Mouse (Mus musculus) frontal cortex, postnatal 14 days (tissue): Measurements from ENCODE around the gene Hist1h2bj.
A peak's percentile ranks its signal among the peaks of the same experiment; 100 is the strongest.
"Not testable (repeated sequence)": the region's sequence is repeated elsewhere in the genome, so short reads cannot be mapped to it uniquely, and the experiment has no call there.

ENCODE experiments used
- DNase-seq, 2 experiments: peaks; one replicate each; pipeline ENCODE4 v3.0.0; 2022; ENCODE audit warnings: low spot score in 2 of 2

Hist1h2bj gene

GRCm38 (mm10) chr13:22039951-22040463 lies 3.0 kb upstream of the Hist1h2bj start:
- DNase-seq: no peak

- DNase-seq: no peak
Measured at GRCm38 (mm10) chr13:22040464-22041141, 2.4 kb upstream of the Hist1h2bj start.

- peak; percentile 95 to 98 for DNase-seq
Measured at GRCm38 (mm10) chr13:22041142-22041536, 1.9 kb upstream of the Hist1h2bj start, which contains the start of gene Hist1h4i. Gene Hist1h4i, minus strand, starts transcription at chr13:22041362.

GRCm38 (mm10) chr13:22041651-22042567 lies 1.1 kb upstream of the Hist1h2bj start:
- no peak for DNase-seq

- DNase-seq: no peak
Measured at GRCm38 (mm10) chr13:22043503-22044431, 753 bp downstream of the Hist1h2bj start.

GRCm38 (mm10) chr13:22044432-22045155 lies 1.6 kb downstream of the Hist1h2bj start:
- DNase-seq: no peak

- no peak for DNase-seq
Measured at GRCm38 (mm10) chr13:22045311-22045710, 2.3 kb downstream of the Hist1h2bj start.

- no peak for DNase-seq
Measured at GRCm38 (mm10) chr13:22049041-22049440, 6.0 kb downstream of the Hist1h2bj start.

GRCm38 (mm10) chr13:22049737-22050440 lies 6.9 kb downstream of the Hist1h2bj start:
- no peak for DNase-seq

GRCm38 (mm10) chr13:22050591-22051522 lies 7.8 kb downstream of the Hist1h2bj start:
- DNase-seq: peak; percentile 81 to 93

GRCm38 (mm10) chr13:22051523-22051859 lies 8.5 kb downstream of the Hist1h2bj start:
- DNase-seq: no peak

GRCm38 (mm10) chr13:22053754-22054153 lies 10.7 kb downstream of the Hist1h2bj start:
- no peak for DNase-seq

GRCm38 (mm10) chr13:22061422-22061821 lies 18.4 kb downstream of the Hist1h2bj start:
- no peak for DNase-seq

GRCm38 (mm10) chr13:22063468-22063867 lies 20.5 kb downstream of the Hist1h2bj start:
- no peak for DNase-seq

- DNase-seq: not testable (repeated sequence)
Measured at GRCm38 (mm10) chr13:22084140-22084539, 41.1 kb downstream of the Hist1h2bj start, which contains the start of gene Vmn1r188. Gene Vmn1r188, plus strand, starts transcription at chr13:22084440.
